Mouse (Mus musculus) induced T-regulatory cell, adult 2 months (primary cell): Measurements from ENCODE around the gene Clstn1.

Experiments
- DNase-seq: peaks from one replicate; pipeline ENCODE4 v3.0.0-alpha.2; 2012; ENCODE audit warnings: low read depth

The Clstn1 gene

GRCm38 (mm10) chr4:149586044-149586782, at the start of gene Clstn1:
Gene Clstn1 (plus strand): TSS chr4:149586468.
- DNase-seq, result peak; percentile 73

- DNase-seq, result no peak
These were observed 46.8 kb upstream of the Clstn1 start for GRCm38 (mm10) chr4:149539441-149539840.

- DNase-seq, result peak; percentile 78
These were observed 44.3 kb upstream of the Clstn1 start for GRCm38 (mm10) chr4:149541935-149542334.

DNA sequence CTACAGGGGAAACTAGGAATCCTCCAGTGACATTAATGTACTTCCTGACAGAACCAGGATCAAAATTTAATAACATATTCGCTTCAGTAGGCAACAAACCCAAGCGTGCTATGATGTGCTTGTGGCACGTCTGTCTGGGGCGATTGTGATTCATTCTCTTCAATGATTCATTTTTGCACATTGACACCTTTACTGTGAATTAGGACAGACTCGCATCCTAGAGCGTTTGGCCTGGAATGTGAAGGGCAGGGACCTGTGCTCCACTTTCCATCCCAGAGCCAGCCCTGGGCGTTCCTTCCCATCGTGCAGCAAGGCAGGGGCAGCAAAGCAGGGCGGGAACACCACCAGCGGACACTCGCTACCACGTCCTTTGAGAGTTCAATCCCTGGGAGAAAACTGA, 43.8 kb upstream of the Clstn1 start:
- DNase-seq, result no peak

- DNase-seq, result peak; percentile 94
These were observed 43.2 kb upstream of the Clstn1 start for GRCm38 (mm10) chr4:149542927-149543553.

DNA sequence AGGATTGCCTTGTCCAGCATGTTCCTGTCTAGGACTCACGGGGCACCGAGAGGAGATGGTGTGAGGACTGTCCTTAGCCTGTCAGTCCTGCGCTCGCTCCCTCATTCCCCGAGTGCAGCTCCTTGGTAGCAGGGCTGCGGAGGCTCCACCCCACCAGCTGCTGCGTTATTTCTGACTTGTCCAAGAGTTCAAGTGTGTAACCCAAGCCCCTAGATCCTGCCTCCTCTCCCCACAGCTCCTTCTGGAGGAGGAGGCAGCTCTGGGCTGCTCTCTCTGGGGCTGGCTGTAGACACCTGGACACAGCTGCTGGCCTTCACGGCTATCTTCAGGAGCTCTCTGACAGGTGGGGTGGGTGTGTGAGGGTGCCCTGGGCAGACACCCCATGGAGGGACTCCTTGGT, 41.4 kb upstream of the Clstn1 start:
- DNase-seq, result no peak

GRCm38 (mm10) chr4:149546797-149547444, 39.3 kb upstream of the Clstn1 start:
- DNase-seq, result no peak

GRCm38 (mm10) chr4:149547523-149547922, 38.7 kb upstream of the Clstn1 start:
- no peak for DNase-seq

- peak; percentile 88 for DNase-seq
These were observed 36.9 kb upstream of the Clstn1 start for GRCm38 (mm10) chr4:149549221-149549925.

- DNase-seq, result no peak
These were observed 35.4 kb upstream of the Clstn1 start for GRCm38 (mm10) chr4:149550866-149551265.

DNA sequence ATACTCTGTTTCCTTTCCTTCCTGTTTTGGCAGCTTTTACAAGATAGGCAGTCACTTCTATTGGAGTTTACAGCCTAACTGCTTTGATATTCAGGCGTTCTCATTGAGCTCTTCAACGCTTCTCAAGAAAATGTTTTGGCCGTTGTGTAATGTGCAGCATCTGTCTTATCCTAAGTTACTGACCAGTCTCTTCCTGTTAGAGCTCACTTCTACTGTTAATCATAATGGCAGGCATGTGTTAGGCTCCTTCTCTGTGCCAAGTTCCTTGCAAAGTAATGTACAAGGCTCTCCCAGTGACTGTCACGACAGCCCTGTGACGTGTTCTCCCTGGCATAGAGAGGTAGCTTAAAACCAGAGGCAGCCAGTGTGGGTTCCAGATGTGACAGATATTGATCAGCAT, 34.6 kb upstream of the Clstn1 start:
- no peak for DNase-seq

DNA sequence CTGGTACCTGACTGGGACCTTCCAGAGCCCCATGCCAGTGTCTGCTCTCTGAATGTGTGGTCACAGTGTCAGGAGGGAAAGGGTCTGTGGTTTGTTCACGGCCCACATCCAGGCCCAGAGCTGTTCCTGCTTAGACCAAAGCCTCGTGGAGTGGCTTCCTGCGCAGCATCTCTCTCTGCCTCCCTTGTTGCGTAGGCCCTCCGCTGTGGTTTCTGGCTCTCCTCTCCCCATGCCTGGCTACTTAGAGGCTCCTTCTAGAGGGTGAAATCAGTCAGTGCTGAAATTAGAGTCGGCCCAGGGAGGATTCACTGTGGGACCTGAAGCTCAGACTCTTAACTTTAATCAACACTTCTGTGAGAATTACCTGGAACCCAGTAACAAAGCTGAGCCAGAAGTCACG, 32.4 kb upstream of the Clstn1 start:
- no peak for DNase-seq

GRCm38 (mm10) chr4:149556111-149556510, 30.2 kb upstream of the Clstn1 start:
- no peak for DNase-seq

DNA sequence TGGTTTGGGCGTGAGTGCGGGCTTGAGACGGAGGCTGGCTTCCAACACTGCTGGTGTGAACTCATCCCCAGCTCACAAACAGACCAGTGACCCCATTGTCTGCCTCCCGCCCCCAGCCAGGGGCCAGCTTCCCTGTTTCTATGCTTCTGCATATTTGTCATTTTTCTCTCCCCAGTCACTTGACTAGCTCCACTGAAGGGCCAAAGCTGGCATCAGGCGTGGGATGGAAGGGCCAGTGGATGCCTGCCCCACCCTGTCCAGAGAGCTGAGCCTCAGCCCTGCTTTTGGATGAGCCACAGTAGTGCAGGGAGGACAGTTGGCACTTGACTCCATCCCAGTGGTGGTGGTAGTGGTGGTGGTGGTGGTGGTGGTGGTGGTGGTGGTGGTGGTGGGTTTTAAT, 28.4 kb upstream of the Clstn1 start:
- no peak for DNase-seq

DNA sequence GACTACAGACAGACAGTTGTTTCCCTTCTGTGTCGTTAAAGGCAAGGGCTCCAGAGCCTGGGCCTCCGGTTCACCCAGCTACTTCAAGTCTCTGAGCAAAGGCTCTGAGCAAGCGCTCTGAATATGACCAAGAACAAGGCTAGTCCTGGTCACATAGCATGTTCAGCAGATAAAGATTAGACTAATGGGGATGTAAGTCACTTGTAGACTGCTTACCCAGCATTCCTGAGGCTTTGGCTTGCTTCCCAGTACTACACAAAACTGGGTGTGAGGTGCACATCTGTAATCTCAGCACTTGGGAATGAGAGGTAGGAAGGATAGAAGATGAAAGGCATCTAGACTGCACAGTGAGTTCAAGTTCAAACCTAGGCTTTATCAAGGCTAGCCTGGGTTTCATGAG, 27.9 kb upstream of the Clstn1 start:
- DNase-seq, result no peak

- DNase-seq, result no peak
These were observed 24.9 kb upstream of the Clstn1 start for GRCm38 (mm10) chr4:149561392-149561791.

DNA sequence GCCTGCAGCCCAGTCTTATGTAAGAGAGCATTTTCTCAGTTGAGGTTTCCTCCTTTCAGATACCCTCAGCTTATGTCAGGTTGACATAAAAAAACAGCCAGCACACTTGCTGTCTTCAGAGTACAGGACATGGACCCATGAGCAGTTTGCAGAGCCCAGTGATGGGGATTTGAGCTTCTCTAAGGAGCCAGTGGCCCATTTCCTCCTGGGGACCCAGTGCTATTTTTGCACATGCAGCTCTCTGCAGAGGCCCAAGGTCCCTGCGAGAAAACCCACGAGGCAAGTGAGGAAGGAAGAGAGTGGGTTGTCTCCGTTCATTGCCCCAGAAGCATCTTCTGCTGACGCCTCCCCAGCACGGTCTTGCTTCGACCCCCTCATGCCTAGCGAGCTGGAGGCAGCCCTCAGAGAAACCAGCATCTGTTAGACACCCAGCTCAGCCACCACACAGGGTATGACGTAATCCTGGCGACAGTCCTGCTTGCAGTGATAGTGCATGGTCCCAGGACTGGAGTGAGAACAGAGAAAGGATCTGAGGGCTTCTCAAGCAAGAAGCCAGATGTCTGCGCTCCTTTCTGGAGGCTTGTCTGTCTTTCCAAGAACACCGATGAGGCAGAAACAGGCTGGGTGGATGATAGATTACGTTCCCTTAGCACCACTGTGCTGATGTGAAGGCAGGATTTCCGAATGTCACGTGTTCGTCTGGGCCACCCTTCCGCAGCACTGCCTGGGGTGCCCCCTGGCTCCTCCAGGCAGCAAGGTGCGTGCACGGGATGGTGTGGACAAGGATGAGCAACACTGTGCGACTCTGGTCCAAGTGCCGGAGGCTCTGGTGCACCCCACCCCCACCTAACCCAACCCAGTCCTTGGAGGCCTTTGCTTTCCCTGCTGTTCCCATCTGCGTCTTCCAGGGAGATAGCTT, 24.0 kb upstream of the Clstn1 start:
- peak; percentile 49 for DNase-seq

- no peak for DNase-seq
These were observed 23.3 kb upstream of the Clstn1 start for GRCm38 (mm10) chr4:149562905-149563347.

DNA sequence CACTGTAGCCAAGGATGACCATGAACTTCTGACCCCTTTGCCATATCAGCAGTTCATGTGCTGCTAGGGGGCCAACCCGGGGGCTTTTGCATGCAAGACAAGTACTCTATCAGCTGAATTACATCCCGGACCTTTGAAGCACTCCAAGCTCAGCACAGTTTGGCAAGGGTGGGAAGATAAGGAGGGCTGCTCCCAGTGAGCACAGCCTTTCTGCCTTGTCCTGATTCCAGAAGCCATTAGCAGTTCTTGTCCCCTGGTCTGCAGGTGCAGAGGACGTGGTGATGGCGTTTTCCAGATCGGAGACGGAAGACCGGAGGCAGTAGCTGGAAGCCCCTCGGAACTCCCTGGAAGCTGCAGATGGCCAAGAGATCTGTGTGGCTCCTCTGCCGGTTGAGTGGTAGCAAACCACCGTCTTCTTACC, 22.3 kb upstream of the Clstn1 start:
- DNase-seq, result no peak

DNA sequence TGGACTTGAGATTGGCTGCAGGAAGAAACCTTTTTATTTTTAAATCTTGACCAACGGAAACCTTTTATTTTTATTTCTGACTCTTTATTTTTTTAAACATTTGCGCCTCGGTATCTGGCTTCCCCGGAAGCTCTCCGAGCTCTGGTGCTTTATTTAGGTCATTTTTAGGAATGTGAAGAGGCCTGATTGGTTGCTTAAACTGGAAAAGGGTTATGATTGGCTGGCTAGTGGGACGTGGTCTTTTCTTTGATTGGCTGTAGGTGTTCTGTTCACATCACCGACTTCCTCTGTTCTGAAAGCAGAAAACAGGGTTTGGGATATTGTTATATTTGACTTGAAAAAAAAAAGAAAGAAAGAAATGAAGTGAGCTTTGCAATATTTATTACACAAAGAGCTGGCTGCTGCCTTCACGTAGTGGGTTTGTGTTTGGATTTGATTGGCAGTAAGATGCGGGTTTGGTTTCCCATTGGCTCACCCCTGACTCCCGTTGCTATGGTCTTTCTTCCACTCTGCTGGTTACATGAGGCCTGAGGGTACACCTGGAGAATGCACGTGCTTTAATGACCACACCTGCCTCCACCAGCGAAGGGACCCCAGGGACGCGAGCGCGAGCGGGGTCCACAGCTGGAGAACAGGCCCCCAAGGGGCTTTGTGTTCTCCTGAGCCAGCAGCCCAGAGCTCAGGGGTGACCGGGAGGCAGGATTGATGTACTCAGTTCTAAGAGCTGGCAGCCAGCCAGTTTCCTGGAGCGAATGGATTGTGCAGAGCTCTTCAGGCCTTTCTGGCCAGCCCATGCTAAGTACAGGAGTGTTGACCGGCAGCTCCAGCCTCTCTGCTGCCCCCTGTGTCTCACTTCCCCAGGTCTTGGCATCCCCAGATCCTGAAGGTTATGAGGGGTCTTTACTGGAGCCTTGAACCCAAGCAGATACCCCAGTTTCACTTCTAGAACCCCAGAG, 21.5 kb upstream of the Clstn1 start:
- DNase-seq, result no peak
